Mouse (Mus musculus): ENCODE results near the gene Olfr370.
"Not testable (repeated sequence)": the region's sequence is repeated elsewhere in the genome, so short reads cannot be mapped to it uniquely, and the experiment has no call there.

GRCm38 (mm10) chr8:83520907-83521306 lies 14.7 kb upstream of the Olfr370 start:
- TF ChIP-seq CTCF, EP300 (IDR thresholded peaks at IDR 0.05; ENCODE audit: low read depth): not testable (repeated sequence)
